Mouse (Mus musculus) myocyte (in vitro differentiated cells): ENCODE results near the gene Dnah8. TPM values are rescaled to one million over a fixed set of nuclear protein-coding genes. Genes with fewer than 3 reads are reported as not detected.

Source experiments
- H3K27me3 ChIP-seq: one replicate; pipeline ENCODE4 v1.6.1; 2011; ENCODE audit not compliant: control insufficient read depth, insufficient read depth, insufficient read length
- H3K36me3 ChIP-seq: one replicate; pipeline ENCODE4 v1.6.1; 2011; ENCODE audit not compliant: control insufficient read depth, insufficient read depth
- H3K4me2 ChIP-seq: one replicate; pipeline ENCODE4 v1.6.1; 2011; ENCODE audit warnings: low read depth, control low read depth
- H3K4me3 ChIP-seq: one replicate; pipeline ENCODE4 v1.5.1; 2011; ENCODE audit warnings: mild to moderate bottlenecking, control low read depth, moderate library complexity
- H3K79me2 ChIP-seq: one replicate; pipeline ENCODE4 v1.6.1; 2011; ENCODE audit not compliant: control insufficient read depth, insufficient read depth
- H3ac ChIP-seq: one replicate; pipeline ENCODE4 v1.6.1; 2011; ENCODE audit not compliant: control insufficient read depth, insufficient read length
- CEBPB ChIP-seq: IDR thresholded peaks from 2 replicates; pipeline ENCODE4 v1.6.1; 2011; ENCODE audit warnings: mild to moderate bottlenecking, moderate library complexity; ENCODE audit not compliant: poor library complexity, insufficient read depth, severe bottlenecking
- E2F4 ChIP-seq: IDR thresholded peaks from one replicate; pipeline ENCODE4 v1.6.1; 2011; ENCODE audit warnings: mild to moderate bottlenecking, control low read depth, moderate library complexity; ENCODE audit not compliant: insufficient read depth
- MAX ChIP-seq: IDR thresholded peaks from one replicate; pipeline ENCODE4 v1.6.1; 2011; ENCODE audit warnings: low read depth, mild to moderate bottlenecking, control low read depth
- MYOD1 ChIP-seq, 3 experiments: IDR thresholded peaks; one replicate each; pipeline ENCODE4 v1.6.1; 2011; ENCODE audit warnings: control low read depth in 2 of 3, low read depth in 2 of 3, mild to moderate bottlenecking in 2 of 3, moderate library complexity in 1 of 3; ENCODE audit not compliant: insufficient read length in 2 of 3, control insufficient read depth in 1 of 3
- MYOG ChIP-seq, 3 experiments: IDR thresholded peaks; one replicate each; pipeline ENCODE4 v1.6.1; 2011; ENCODE audit warnings: control low read depth in 2 of 3, low read depth in 2 of 3, mild to moderate bottlenecking in 2 of 3; ENCODE audit not compliant: insufficient read length in 2 of 3, control insufficient read depth in 1 of 3, insufficient read depth in 1 of 3
- POLR2A ChIP-seq: IDR thresholded peaks from one replicate; pipeline ENCODE4 v1.6.1; 2011; ENCODE audit warnings: low read depth, mild to moderate bottlenecking, control low read depth, moderate library complexity; ENCODE audit not compliant: insufficient read length
- POLR2AphosphoS2 ChIP-seq: IDR thresholded peaks from one replicate; pipeline ENCODE4 v1.6.1; 2011; ENCODE audit warnings: low read depth, control low read depth; ENCODE audit not compliant: insufficient read length
- REST ChIP-seq: IDR thresholded peaks from one replicate; pipeline ENCODE4 v1.6.1; 2011; ENCODE audit warnings: mild to moderate bottlenecking, control low read depth, moderate library complexity; ENCODE audit not compliant: insufficient read depth, insufficient read length
- SRF ChIP-seq: IDR thresholded peaks from one replicate; pipeline ENCODE4 v1.6.1; 2011; ENCODE audit warnings: low read depth; ENCODE audit not compliant: control insufficient read depth, insufficient read length
- TCF12 ChIP-seq: IDR thresholded peaks from one replicate; pipeline ENCODE4 v1.6.1; 2011; ENCODE audit warnings: mild to moderate bottlenecking, control low read depth; ENCODE audit not compliant: poor library complexity, insufficient read depth, severe bottlenecking
- TCF3 ChIP-seq: IDR thresholded peaks from one replicate; pipeline ENCODE4 v1.6.1; 2011; ENCODE audit warnings: low read depth, control low read depth; ENCODE audit not compliant: insufficient read length
- USF1 ChIP-seq: IDR thresholded peaks from one replicate; pipeline ENCODE4 v1.6.1; 2011; ENCODE audit warnings: low read depth, mild to moderate bottlenecking, control low read depth, moderate library complexity
- polyA plus RNA-seq: library from polyadenylated mRNA; unstranded; fragments of >200 nt; fragmentation: generic; extraction: Trizol; gene quantifications from one replicate; pipeline ENCODE4 v1.2.1, GENCODE M21; 2012; ENCODE audit warnings: missing spikeins

The Dnah8 gene
- polyA plus RNA-seq, 1 experiment: 0.08 TPM

GRCm38 (mm10) chr17:30719031-30719430 lies 94.9 kb downstream of the Dnah8 start:
- no peaks in the 10 kb centered on the region for H3K36me3 ChIP-seq
- H3K79me2 ChIP-seq: no peaks in the 10 kb centered on the region
- H3K4me3 ChIP-seq: no peak overlapping the region
- H3K27me3 ChIP-seq: no peaks in the 10 kb centered on the region
- no peak overlapping the region for H3ac ChIP-seq
- TF ChIP-seq E2F4 (no peak), SRF (no peak), MYOD1 (IDR thresholded peaks at IDR 0.05; ENCODE audit: control insufficient read depth in 1 of 3, insufficient read length in 2 of 3, low read depth in 2 of 3) (no peak), USF1 (no peak), MYOG (IDR thresholded peaks at IDR 0.05; ENCODE audit: control insufficient read depth in 1 of 3, insufficient read depth in 1 of 3, insufficient read length in 2 of 3, low read depth in 2 of 3) (no peak), REST (no peak), TCF12 (no peak)
- no peak overlapping the region for H3K4me2 ChIP-seq

- TF ChIP-seq TCF3: no peak
- no peak for TF ChIP-seq CEBPB
- no peak for TF ChIP-seq USF1
- no peak for TF ChIP-seq REST
- no peak for TF ChIP-seq SRF
- TF ChIP-seq MYOG (IDR thresholded peaks at IDR 0.05; ENCODE audit: control insufficient read depth in 1 of 3, insufficient read depth in 1 of 3, insufficient read length in 2 of 3, low read depth in 2 of 3): no peak
- Histone ChIP-seq H3K79me2 (no peaks in the 10 kb centered on the region), H3K4me2 (no peak overlapping the region), H3K4me3 (no peak overlapping the region), H3K36me3 (no peaks in the 10 kb centered on the region), H3ac (no peak overlapping the region), H3K27me3 (no peaks in the 10 kb centered on the region)
Measured at GRCm38 (mm10) chr17:30727788-30728187, 103.6 kb downstream of the Dnah8 start.

- H3K4me3 ChIP-seq: no peak overlapping the region
- H3ac ChIP-seq: no peak overlapping the region
- no peaks in the 10 kb centered on the region for H3K36me3 ChIP-seq
- no peaks in the 10 kb centered on the region for H3K27me3 ChIP-seq
- H3K4me2 ChIP-seq: no peak overlapping the region
- no peaks in the 10 kb centered on the region for H3K79me2 ChIP-seq
- TF ChIP-seq MAX: no peak
- no peak for TF ChIP-seq CEBPB
- TF ChIP-seq REST: no peak
- no peak for TF ChIP-seq MYOD1 (IDR thresholded peaks at IDR 0.05; ENCODE audit: control insufficient read depth in 1 of 3, insufficient read length in 2 of 3, low read depth in 2 of 3)
- no peak for TF ChIP-seq POLR2A
- no peak for TF ChIP-seq TCF12
- no peak for TF ChIP-seq MYOG (IDR thresholded peaks at IDR 0.05; ENCODE audit: control insufficient read depth in 1 of 3, insufficient read depth in 1 of 3, insufficient read length in 2 of 3, low read depth in 2 of 3)
- no peak for TF ChIP-seq TCF3
- no peak for TF ChIP-seq POLR2AphosphoS2
- TF ChIP-seq E2F4: no peak
- TF ChIP-seq USF1: no peak
- TF ChIP-seq SRF: no peak
Measured at GRCm38 (mm10) chr17:30732736-30733135, 108.6 kb downstream of the Dnah8 start.

GRCm38 (mm10) chr17:30734770-30735169 lies 110.6 kb downstream of the Dnah8 start:
- Histone ChIP-seq H3K36me3 (no peaks in the 10 kb centered on the region), H3ac (no peak overlapping the region), H3K4me3 (no peak overlapping the region), H3K79me2 (no peaks in the 10 kb centered on the region), H3K4me2 (no peak overlapping the region), H3K27me3 (no peaks in the 10 kb centered on the region)
- no peak for TF ChIP-seq POLR2A
- TF ChIP-seq MYOD1 (IDR thresholded peaks at IDR 0.05; ENCODE audit: control insufficient read depth in 1 of 3, insufficient read length in 2 of 3, low read depth in 2 of 3): no peak

GRCm38 (mm10) chr17:30735454-30735853 lies 111.3 kb downstream of the Dnah8 start:
- no peaks in the 10 kb centered on the region for H3K36me3 ChIP-seq
- no peaks in the 10 kb centered on the region for H3K27me3 ChIP-seq
- TF ChIP-seq E2F4 (no peak), CEBPB (no peak), TCF12 (no peak), MAX (no peak), POLR2AphosphoS2 (no peak), TCF3 (no peak), REST (no peak), MYOD1 (IDR thresholded peaks at IDR 0.05; ENCODE audit: control insufficient read depth in 1 of 3, insufficient read length in 2 of 3, low read depth in 2 of 3) (no peak), MYOG (IDR thresholded peaks at IDR 0.05; ENCODE audit: control insufficient read depth in 1 of 3, insufficient read depth in 1 of 3, insufficient read length in 2 of 3, low read depth in 2 of 3) (no peak), USF1 (no peak), POLR2A (no peak), SRF (no peak)
- H3K79me2 ChIP-seq: no peaks in the 10 kb centered on the region
- no peak overlapping the region for H3K4me2 ChIP-seq
- H3ac ChIP-seq: no peak overlapping the region
- H3K4me3 ChIP-seq: no peak overlapping the region
